Mouse (Mus musculus) small intestine, adult 2 months (tissue): ENCODE results near the gene R3hdm4.

Source experiments
- CTCF ChIP-seq: fragments of 200-500 bp; IDR thresholded peaks from 2 replicates; pipeline ENCODE4 v1.5.1; 2012; ENCODE audit warnings: low read depth, mild to moderate bottlenecking, control low read depth, inconsistent platforms, low read length, moderate library complexity, mixed read lengths; ENCODE audit not compliant: insufficient replicate concordance, insufficient read length; ENCODE audit errors: extremely low read depth
- POLR2A ChIP-seq: fragments of 200-500 bp; IDR thresholded peaks from 2 replicates; pipeline ENCODE4 v1.6.1; 2012; ENCODE audit warnings: low read depth, mild to moderate bottlenecking, control low read depth, inconsistent platforms, low read length, moderate library complexity

DNA sequence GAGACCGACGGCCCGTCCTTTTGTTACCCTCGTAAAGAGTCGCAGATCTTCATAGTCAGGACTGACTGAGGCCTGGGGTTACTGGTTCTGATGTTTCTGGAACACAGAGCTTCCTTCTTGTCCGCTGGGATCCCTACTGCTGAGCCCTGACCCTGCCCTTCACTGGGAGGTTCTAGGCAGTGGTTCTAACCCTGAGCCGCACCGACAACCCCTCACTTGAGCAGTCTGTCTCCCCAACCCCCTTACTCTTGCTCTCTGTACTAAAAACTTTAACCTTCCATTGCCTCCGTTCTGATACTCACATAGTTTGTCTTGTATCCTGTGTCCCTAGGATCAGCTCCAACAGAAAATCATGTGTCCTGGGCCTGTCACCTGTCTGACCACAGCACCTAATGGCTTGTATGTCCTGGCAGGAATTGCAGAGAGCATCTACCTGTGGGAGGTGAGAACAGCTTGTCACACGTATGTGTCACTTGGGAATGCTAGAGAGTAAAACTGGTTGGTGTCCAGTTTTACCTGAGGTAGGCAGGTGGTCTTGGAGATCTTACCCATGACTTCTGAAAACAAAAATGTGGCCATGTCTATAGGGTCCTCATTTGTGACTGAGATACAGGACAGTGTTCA is 39.8 kb upstream of the R3hdm4 start:
- TF ChIP-seq POLR2A (no peak), CTCF (no peak)
